Comparison of ENCODE assay signal across 8 mouse cellular contexts in the genomic region with DNA sequence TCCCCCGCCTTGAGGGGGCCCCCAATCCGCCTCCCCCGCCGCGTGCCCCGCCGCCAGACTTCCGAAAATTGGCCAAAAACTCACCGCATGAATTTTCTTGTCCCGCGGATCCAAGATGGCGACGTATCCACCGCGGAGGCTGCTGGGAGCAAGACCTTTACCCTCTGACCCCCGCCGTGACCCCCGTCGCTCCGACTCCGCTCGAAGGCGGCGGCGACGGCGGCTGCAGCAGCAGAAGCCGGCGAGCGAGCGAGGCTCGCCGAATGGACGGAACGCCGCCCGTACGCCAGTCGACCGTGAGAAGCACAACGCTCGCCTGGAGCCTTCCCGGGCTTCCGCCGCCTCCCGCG. TPM values are rescaled to one million over a fixed set of nuclear protein-coding genes. Genes with fewer than 3 reads are reported as not detected.
A peak's percentile ranks its signal among the peaks of the same experiment; 100 is the strongest.
DNase-seq lines count a peak whose midpoint lies in the region; ATAC-seq and TF ChIP-seq lines count a peak whose summit lies in the region.

A gene (minus strand): TSS at position 143 of the 350 bp plus-strand sequence.

- DNase-seq in brain, embryonic 14.5 days (ENCODE audit: low read depth), result peak; percentile 97
- peak; percentile 89 for DNase-seq in kidney, postnatal 0 days (ENCODE audit: low spot score)
- peak; percentile 94 for DNase-seq in liver, embryonic 11.5 days (ENCODE audit: low spot score)
- peak; percentile 93 for DNase-seq in naive thymus-derived CD4-positive, alpha-beta T cell, adult 2 months (ENCODE audit: low read depth)

- peaks cover 60% of the 10 kb centered on the region for H3K79me2 ChIP-seq in C2C12 (ENCODE audit: control insufficient read depth, insufficient read depth)

- peak within 1 kb of the TSS; percentile 97 for H3K27ac ChIP-seq in heart, embryonic 12.5 days (ENCODE audit: poor library complexity, severe bottlenecking)
- peak within 1 kb of the TSS; percentile 99 for H3K27ac ChIP-seq in kidney, postnatal 0 days
- H3K27ac ChIP-seq in liver, embryonic 11.5 days (ENCODE audit: low read depth, low read length), result peak within 1 kb of the TSS; percentile 94
- H3K27ac ChIP-seq in stomach, embryonic 14.5 days (ENCODE audit: low read length), result peak within 1 kb of the TSS; percentile 99

- peaks cover 5% of the 10 kb centered on the region for H3K36me3 ChIP-seq in C2C12 (ENCODE audit: control insufficient read depth, insufficient read depth)
- peaks cover 12% of the 10 kb centered on the region for H3K36me3 ChIP-seq in erythroblast, embryonic 14.5 days (ENCODE audit: control insufficient read depth)
- H3K36me3 ChIP-seq in heart, embryonic 12.5 days, result peaks cover 17% of the 10 kb centered on the region
- no peaks in the 10 kb centered on the region for H3K36me3 ChIP-seq in kidney, postnatal 0 days (ENCODE audit: insufficient read depth, low read length)
- H3K36me3 ChIP-seq in liver, embryonic 11.5 days (ENCODE audit: control insufficient read depth, insufficient read depth, low read length), result no peaks in the 10 kb centered on the region
- no peaks in the 10 kb centered on the region for H3K36me3 ChIP-seq in stomach, embryonic 14.5 days (ENCODE audit: control insufficient read depth, insufficient read depth, low read length)

- TF ChIP-seq POLR2A in brain, embryonic 14.5 days (IDR thresholded peaks at IDR 0.05; ENCODE audit: borderline replicate concordance, extremely low read depth, insufficient read depth, insufficient read length, poor library complexity, severe bottlenecking), result peak; percentile 90

- H3K4me3 ChIP-seq in C2C12 (ENCODE audit: insufficient read depth, poor library complexity, severe bottlenecking), result peak within 1 kb of the TSS; percentile 95
- H3K4me3 ChIP-seq in erythroblast, embryonic 14.5 days (replicated peaks), result peak within 1 kb of the TSS; percentile 96
- H3K4me3 ChIP-seq in heart, embryonic 12.5 days, result peak within 1 kb of the TSS; percentile 99
- peak within 1 kb of the TSS; percentile 90 for H3K4me3 ChIP-seq in kidney, postnatal 0 days (replicated peaks; ENCODE audit: low read depth, low read length)
- H3K4me3 ChIP-seq in liver, embryonic 11.5 days (ENCODE audit: low read depth, low read length), result peak within 1 kb of the TSS; percentile 97
- H3K4me3 ChIP-seq in stomach, embryonic 14.5 days (ENCODE audit: low read depth, low read length), result peak within 1 kb of the TSS; percentile 97

- peaks cover 32% of the 10 kb centered on the region for H3K4me1 ChIP-seq in erythroblast, embryonic 14.5 days (ENCODE audit: control insufficient read depth)
- peaks cover 6% of the 10 kb centered on the region for H3K4me1 ChIP-seq in heart, embryonic 12.5 days (replicated peaks)
- no peaks in the 10 kb centered on the region for H3K4me1 ChIP-seq in kidney, postnatal 0 days (replicated peaks; ENCODE audit: insufficient read depth, low read length)
- peaks cover 5% of the 10 kb centered on the region for H3K4me1 ChIP-seq in liver, embryonic 11.5 days (replicated peaks; ENCODE audit: control insufficient read depth, insufficient read depth, low read length)
- no peaks in the 10 kb centered on the region for H3K4me1 ChIP-seq in stomach, embryonic 14.5 days (ENCODE audit: control insufficient read depth, insufficient read depth, low read length)

- peaks cover 47% of the 10 kb centered on the region for H3K79me3 ChIP-seq in C2C12 (ENCODE audit: low read depth)

- WGBS in heart, embryonic 12.5 days, result 0% methylated on average over 47 of the region's 47 CpGs
- WGBS in kidney, postnatal 0 days, result under 1% methylated on average over 45 of the region's 47 CpGs
- WGBS in liver, embryonic 11.5 days, result under 1% methylated on average over 47 of the region's 47 CpGs
- under 1% methylated on average over 47 of the region's 47 CpGs for WGBS in stomach, embryonic 14.5 days

- peak within 1 kb of the TSS; percentile 70 for H3K4me2 ChIP-seq in heart, embryonic 12.5 days
- peak within 1 kb of the TSS; percentile 57 for H3K4me2 ChIP-seq in kidney, postnatal 0 days (ENCODE audit: low read length)
- H3K4me2 ChIP-seq in liver, embryonic 11.5 days, result peak within 1 kb of the TSS; percentile 86
- H3K4me2 ChIP-seq in stomach, embryonic 14.5 days (replicated peaks; ENCODE audit: low read depth, low read length), result peak within 1 kb of the TSS; percentile 83

- TF ChIP-seq CTCF in C2C12 (IDR thresholded peaks at IDR 0.05; ENCODE audit: control insufficient read depth, insufficient read depth, insufficient read length), result no peak
- TF ChIP-seq CTCF in brain, embryonic 14.5 days (IDR thresholded peaks at IDR 0.05; ENCODE audit: borderline replicate concordance, extremely low read depth, insufficient read depth, insufficient read length), result no peak
- TF ChIP-seq CTCF in kidney, postnatal 0 days (IDR thresholded peaks at IDR 0.05; ENCODE audit: low read depth), result no peak

- no peaks in the 10 kb centered on the region for H3K9me3 ChIP-seq in erythroblast, embryonic 14.5 days (ENCODE audit: control insufficient read depth, low read length)
- H3K9me3 ChIP-seq in heart, embryonic 12.5 days (replicated peaks), result no peaks in the 10 kb centered on the region
- H3K9me3 ChIP-seq in kidney, postnatal 0 days (replicated peaks; ENCODE audit: low read length), result no peaks in the 10 kb centered on the region
- no peaks in the 10 kb centered on the region for H3K9me3 ChIP-seq in liver, embryonic 11.5 days (ENCODE audit: control insufficient read depth, low read length)
- no peaks in the 10 kb centered on the region for H3K9me3 ChIP-seq in stomach, embryonic 14.5 days (ENCODE audit: control insufficient read depth, low read depth, low read length)

- H3ac ChIP-seq in C2C12 (ENCODE audit: control insufficient read depth, insufficient read length, low read depth), result peak within 1 kb of the TSS; percentile 99

- no peaks in the 10 kb centered on the region for H3K27me3 ChIP-seq in C2C12 (ENCODE audit: control insufficient read depth, insufficient read depth, insufficient read length)
- H3K27me3 ChIP-seq in erythroblast, embryonic 14.5 days (ENCODE audit: control insufficient read depth), result no peaks in the 10 kb centered on the region
- H3K27me3 ChIP-seq in heart, embryonic 12.5 days (replicated peaks), result no peaks in the 10 kb centered on the region
- H3K27me3 ChIP-seq in kidney, postnatal 0 days (ENCODE audit: insufficient read depth, low read length), result no peaks in the 10 kb centered on the region
- H3K27me3 ChIP-seq in liver, embryonic 11.5 days (replicated peaks; ENCODE audit: control insufficient read depth, insufficient read depth, low read length), result no peaks in the 10 kb centered on the region
- no peaks in the 10 kb centered on the region for H3K27me3 ChIP-seq in stomach, embryonic 14.5 days (ENCODE audit: control insufficient read depth, insufficient read depth, low read length)

- peak; percentile 90 for ATAC-seq in heart, embryonic 12.5 days (ENCODE audit: insufficient number of reproducible peaks, low FRiP score)
- peak; percentile 86 for ATAC-seq in kidney, postnatal 0 days (replicated peaks; ENCODE audit: low FRiP score, low read depth)
- peak; percentile 86 for ATAC-seq in liver, embryonic 11.5 days (replicated peaks; ENCODE audit: low FRiP score)
- ATAC-seq in stomach, embryonic 14.5 days (ENCODE audit: insufficient number of reproducible peaks, insufficient read depth, low FRiP score, low read depth), result peak; percentile 81

- peak within 1 kb of the TSS; percentile 99 for H3K9ac ChIP-seq in heart, embryonic 12.5 days
- peak within 1 kb of the TSS; percentile 96 for H3K9ac ChIP-seq in kidney, postnatal 0 days (ENCODE audit: low read depth, low read length)
- peak within 1 kb of the TSS; percentile 93 for H3K9ac ChIP-seq in liver, embryonic 11.5 days (ENCODE audit: low read depth, low read length)
- peak within 1 kb of the TSS; percentile 91 for H3K9ac ChIP-seq in stomach, embryonic 14.5 days (replicated peaks; ENCODE audit: low read depth, low read length)

TF ChIP-seq in C2C12, 6 proteins besides CTCF, POLR2A, EP300 and RAD21:
- TF ChIP-seq MYOG (IDR thresholded peaks at IDR 0.05; ENCODE audit: control insufficient read depth, extremely low read depth, insufficient read length) (no peak), MYOD1 (IDR thresholded peaks at IDR 0.05; ENCODE audit: control insufficient read depth, insufficient read length, low read depth) (no peak), MAX (IDR thresholded peaks at IDR 0.05) (no peak), USF1 (IDR thresholded peaks at IDR 0.05; ENCODE audit: low read depth) (no peak), CEBPB (IDR thresholded peaks at IDR 0.05; ENCODE audit: low read depth) (no peak), FOSL1 (IDR thresholded peaks at IDR 0.05; ENCODE audit: insufficient read depth, low read length, poor library complexity, severe bottlenecking) (no peak)

RNA-seq across cellular contexts. Expression of the gene that starts here (rescaled TPM):
- polyA plus RNA-seq in C2C12 (2012; fragmentation: generic; extraction: Trizol), result 22.0 TPM
- polyA plus RNA-seq in brain, embryonic 14.5 days (2012; rRNA removed), result 91.4 and 91.9 TPM in 2 replicates
- 1.0 and 1.1 TPM in 2 replicates for polyA plus RNA-seq in erythroblast, embryonic 14.5 days (2012)
- 76.9 and 79.8 TPM in 2 replicates for polyA plus RNA-seq in heart, embryonic 12.5 days (2016; fragmentation: Nextera tagmentation; extraction: Ambion mirVana)
- polyA plus RNA-seq in kidney, postnatal 0 days (2015; fragmentation: Nextera tagmentation; extraction: Ambion mirVana), result 73.4 and 83.5 TPM in 2 replicates
- polyA plus RNA-seq in liver, embryonic 11.5 days (2014; fragmentation: Nextera tagmentation; extraction: Ambion mirVana), result 77.2 and 93.4 TPM in 2 replicates
- polyA plus RNA-seq in stomach, embryonic 14.5 days (2014; fragmentation: Nextera tagmentation; extraction: Ambion mirVana), result 104 and 113 TPM in 2 replicates

Comparison
In these comparisons a context has a peak if more than half of its experiments do, and no peak if none do; other contexts are left out.
1. Peak in every context shown above with its lines: DNase-seq, ATAC-seq, H3K4me3 ChIP-seq and H3K27ac ChIP-seq.
2. RNA of the gene that starts here (polyA plus RNA-seq): 104 to 113 TPM in stomach, embryonic 14.5 days, 91.4 to 91.9 TPM in brain, embryonic 14.5 days, 76.9 to 79.8 TPM in heart, embryonic 12.5 days, 77.2 to 93.4 TPM in liver, embryonic 11.5 days, 73.4 to 83.5 TPM in kidney, postnatal 0 days and 22.0 TPM in C2C12 (single experiment); 1.0 to 1.1 TPM in erythroblast, embryonic 14.5 days; every median in the first group is over 10 times any median in the second.